Mouse (Mus musculus) cerebellum, adult 11-12 months (tissue): ENCODE data around the gene Kcnj12.
A peak's percentile ranks its signal among the peaks of the same experiment; 100 is the strongest.

Experiments used
- DNase-seq: peaks from one replicate; pipeline ENCODE4 v3.0.0; 2022

Gene Kcnj12

GRCm38 (mm10) chr11:61022550-61023391 lies at the start of gene Kcnj12:
TSS of gene Kcnj12 (plus strand) at chr11:61022564.
- DNase-seq: peak; percentile 64

GRCm38 (mm10) chr11:60975097-60975496 lies 47.3 kb upstream of the Kcnj12 start:
- DNase-seq: no peak

- no peak for DNase-seq
Observed at GRCm38 (mm10) chr11:60976234-60976633, 46.1 kb upstream of the Kcnj12 start.

GRCm38 (mm10) chr11:60976742-60977141 lies 45.6 kb upstream of the Kcnj12 start:
- no peak for DNase-seq

GRCm38 (mm10) chr11:60977153-60977552 lies 45.2 kb upstream of the Kcnj12 start:
- no peak for DNase-seq

- no peak for DNase-seq
Observed at GRCm38 (mm10) chr11:60978658-60979057, 43.7 kb upstream of the Kcnj12 start.

- DNase-seq: no peak
Observed at GRCm38 (mm10) chr11:60979788-60980187, 42.6 kb upstream of the Kcnj12 start.

- DNase-seq: no peak
Observed at GRCm38 (mm10) chr11:60981693-60982486, 40.5 kb upstream of the Kcnj12 start.

GRCm38 (mm10) chr11:60984912-60985558 lies 37.3 kb upstream of the Kcnj12 start:
- peak; percentile 91 for DNase-seq

GRCm38 (mm10) chr11:60990428-60990827 lies 31.9 kb upstream of the Kcnj12 start:
- no peak for DNase-seq

- DNase-seq: no peak
Observed at GRCm38 (mm10) chr11:61002736-61003135, 19.6 kb upstream of the Kcnj12 start.

- no peak for DNase-seq
Observed at GRCm38 (mm10) chr11:61004046-61004445, 18.3 kb upstream of the Kcnj12 start.

GRCm38 (mm10) chr11:61004781-61005180 lies 17.6 kb upstream of the Kcnj12 start:
- DNase-seq: no peak

- DNase-seq: no peak
Observed at GRCm38 (mm10) chr11:61005345-61005744, 17.0 kb upstream of the Kcnj12 start.

- DNase-seq: no peak
Observed at GRCm38 (mm10) chr11:61011736-61012294, 10.5 kb upstream of the Kcnj12 start.

- no peak for DNase-seq
Observed at GRCm38 (mm10) chr11:61016866-61017398, 5.4 kb upstream of the Kcnj12 start.

GRCm38 (mm10) chr11:61021129-61021528 lies 1.2 kb upstream of the Kcnj12 start:
- peak; percentile 55 for DNase-seq

- peak; percentile 88 for DNase-seq
Observed at GRCm38 (mm10) chr11:61021676-61022549, 451 bp upstream of the Kcnj12 start.

GRCm38 (mm10) chr11:61023416-61024200 lies 1.2 kb downstream of the Kcnj12 start:
- peak; percentile 75 for DNase-seq

- DNase-seq: peak; percentile 52
Observed at GRCm38 (mm10) chr11:61024388-61024787, 2.0 kb downstream of the Kcnj12 start.

GRCm38 (mm10) chr11:61024996-61025395 lies 2.6 kb downstream of the Kcnj12 start:
- peak; percentile 86 for DNase-seq
